Mouse (Mus musculus): ENCODE data around the gene Mrpl49. TPM values are rescaled to one million over a fixed set of nuclear protein-coding genes. Genes with fewer than 3 reads are reported as not detected.

Gene Mrpl49
- polyA plus RNA-seq, 1 experiment from 2014 or later, result 96.6 TPM

DNA sequence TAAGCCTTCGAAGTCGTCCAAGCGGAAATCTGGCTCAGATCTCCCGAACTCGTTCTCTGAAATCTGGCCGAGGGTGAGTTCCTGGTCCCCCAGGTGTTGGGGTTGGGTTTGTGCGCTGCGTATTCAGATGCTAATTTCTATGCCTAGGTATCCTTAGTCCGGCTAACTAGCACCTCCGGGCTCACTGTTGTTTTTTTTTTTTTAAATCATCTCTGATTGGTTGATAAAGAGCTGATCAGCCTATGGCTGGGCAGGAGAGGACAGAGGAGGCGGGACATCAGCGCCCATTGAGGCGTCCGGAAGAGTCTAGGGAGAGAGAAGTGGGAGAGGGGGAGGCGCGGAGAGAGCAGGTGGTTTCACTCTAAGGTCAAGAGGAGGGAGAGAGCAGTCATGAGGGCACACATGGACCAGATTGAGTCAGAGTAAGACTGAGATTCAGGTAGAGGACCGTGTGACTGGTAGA is 27.9 kb upstream of the Mrpl49 start:
- Histone ChIP-seq H3K27me3 (ENCODE audit: control insufficient read depth, insufficient read depth, low read length) (no peaks in the 10 kb centered on the region), H3K4me1 (ENCODE audit: control insufficient read depth, insufficient read depth, low read length) (no peaks in the 10 kb centered on the region), H3K27ac (replicated peaks; ENCODE audit: low read depth, low read length) (no peak overlapping the region), H3K4me2 (ENCODE audit: low read depth, low read length) (peak overlapping the region; percentile 80), H3K36me3 (replicated peaks; ENCODE audit: control insufficient read depth, insufficient read depth, low read depth, low read length) (peaks cover 6% of the 10 kb centered on the region), H3K4me3 (ENCODE audit: low read depth, low read length) (peak overlapping the region; percentile 77), H3K9ac (replicated peaks; ENCODE audit: low read length) (peak overlapping the region; percentile 74), H3K9me3 (replicated peaks; ENCODE audit: control insufficient read depth, low read length) (no peaks in the 10 kb centered on the region)
- DNase-seq (ENCODE audit: low spot score) (peak; percentile 81), ATAC-seq (replicated peaks; ENCODE audit: insufficient number of reproducible peaks, low FRiP score, low TSS enrichment, low read depth) (peak; percentile 25; the same call in 1 of the 2 replicates)
- WGBS, result under 1% methylated on average over 17 of the region's 17 CpGs

DNA sequence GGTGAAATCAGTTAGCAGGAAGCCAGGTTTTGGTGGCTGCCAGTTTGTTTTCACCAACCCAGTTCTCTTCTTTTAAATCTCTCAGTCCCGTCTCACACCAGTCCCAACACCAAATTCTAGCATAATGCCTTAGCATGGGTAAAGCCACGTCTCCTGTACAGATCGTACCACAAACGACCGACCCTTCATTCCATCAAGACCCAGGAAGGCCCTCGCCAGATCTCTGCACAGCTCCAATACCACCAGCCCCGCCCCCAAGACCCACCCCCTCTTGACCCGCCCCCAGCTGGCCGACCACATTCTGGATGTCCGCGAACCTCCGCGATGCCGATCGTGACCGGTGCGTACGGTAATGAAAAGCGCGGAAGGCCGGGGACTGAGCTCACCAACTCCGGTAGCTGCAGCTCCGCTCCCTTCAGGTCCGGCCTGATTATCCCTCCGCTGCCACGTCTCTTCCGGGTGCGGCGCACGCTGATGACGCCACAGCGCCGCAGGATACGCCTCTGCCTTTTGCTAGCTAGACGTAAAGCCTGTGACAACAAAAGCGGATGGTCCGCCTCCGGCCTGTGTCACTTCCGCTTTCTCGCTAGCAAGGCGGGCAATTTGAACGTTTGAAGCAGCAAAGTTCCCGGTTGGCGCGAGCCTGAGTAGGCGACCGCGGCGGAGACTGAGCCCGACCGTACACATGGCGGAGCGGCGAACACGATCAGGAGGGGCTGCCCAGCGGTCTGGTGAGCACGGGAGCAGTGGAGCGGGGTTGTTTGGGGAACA is 27.1 kb upstream of the Mrpl49 start, which contains the start of the genes Zfpl1 and Cdca5:
Zfpl1 (minus strand) TSS at position 479 of the 771 bp plus-strand sequence.
Cdca5 (plus strand) TSS at position 506 of the 771 bp plus-strand sequence.
- peak; percentile 99 for DNase-seq (ENCODE audit: low spot score)
- no peaks in the 10 kb centered on the region for H3K9me3 ChIP-seq (replicated peaks; ENCODE audit: control insufficient read depth, low read length)
- H3K36me3 ChIP-seq (replicated peaks; ENCODE audit: control insufficient read depth, insufficient read depth, low read depth, low read length), result peaks cover 6% of the 10 kb centered on the region
- H3K4me3 ChIP-seq (ENCODE audit: low read depth, low read length), result peak within 1 kb of the TSS; percentile 77
- under 1% methylated on average over 58 of the region's 58 CpGs for WGBS
- peak; percentile 84 for ATAC-seq (replicated peaks; ENCODE audit: insufficient number of reproducible peaks, low FRiP score, low TSS enrichment, low read depth)
- peak within 1 kb of the TSS; percentile 74 for H3K9ac ChIP-seq (replicated peaks; ENCODE audit: low read length)
- H3K27ac ChIP-seq (replicated peaks; ENCODE audit: low read depth, low read length), result no peak within 1 kb of the TSS
- H3K27me3 ChIP-seq (ENCODE audit: control insufficient read depth, insufficient read depth, low read length), result no peaks in the 10 kb centered on the region
- no peaks in the 10 kb centered on the region for H3K4me1 ChIP-seq (ENCODE audit: control insufficient read depth, insufficient read depth, low read length)
- H3K4me2 ChIP-seq (ENCODE audit: low read depth, low read length), result peak within 1 kb of the TSS; percentile 80

DNA sequence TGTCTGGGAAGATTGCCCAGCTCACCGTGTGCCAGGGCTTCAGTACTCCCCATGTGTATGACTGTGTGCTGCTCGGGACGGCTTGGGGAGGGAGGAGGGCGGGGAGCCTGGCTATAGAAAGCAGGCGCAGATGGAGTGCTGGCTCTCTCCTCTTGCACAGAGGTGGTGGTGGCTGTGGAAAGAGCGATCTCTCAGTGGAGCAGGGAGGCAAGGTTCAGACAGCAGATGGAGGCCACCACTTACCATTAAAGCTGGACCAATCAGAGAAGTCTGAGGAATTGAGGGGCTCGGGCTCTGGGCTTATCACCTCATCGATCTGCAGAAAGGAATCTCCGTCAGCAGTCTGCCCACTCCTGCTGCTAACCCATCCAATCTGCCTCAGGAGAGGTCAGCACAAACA is 24.6 kb upstream of the Mrpl49 start, which contains the start of gene Gm28374:
Gm28374 (minus strand) TSS at position 101 of the 400 bp plus-strand sequence.
- DNase-seq (ENCODE audit: low spot score) (no peak), ATAC-seq (replicated peaks; ENCODE audit: insufficient number of reproducible peaks, low FRiP score, low TSS enrichment, low read depth) (no peak)
- Histone ChIP-seq H3K9ac (replicated peaks; ENCODE audit: low read length) (no peak within 1 kb of the TSS), H3K4me3 (ENCODE audit: low read depth, low read length) (no peak within 1 kb of the TSS), H3K4me2 (ENCODE audit: low read depth, low read length) (no peak within 1 kb of the TSS), H3K9me3 (replicated peaks; ENCODE audit: control insufficient read depth, low read length) (no peaks in the 10 kb centered on the region), H3K27ac (replicated peaks; ENCODE audit: low read depth, low read length) (no peak within 1 kb of the TSS), H3K4me1 (ENCODE audit: control insufficient read depth, insufficient read depth, low read length) (no peaks in the 10 kb centered on the region), H3K27me3 (ENCODE audit: control insufficient read depth, insufficient read depth, low read length) (no peaks in the 10 kb centered on the region), H3K36me3 (replicated peaks; ENCODE audit: control insufficient read depth, insufficient read depth, low read depth, low read length) (peaks cover 4% of the 10 kb centered on the region)
- WGBS, result 87% methylated on average over 9 of the region's 9 CpGs

DNA sequence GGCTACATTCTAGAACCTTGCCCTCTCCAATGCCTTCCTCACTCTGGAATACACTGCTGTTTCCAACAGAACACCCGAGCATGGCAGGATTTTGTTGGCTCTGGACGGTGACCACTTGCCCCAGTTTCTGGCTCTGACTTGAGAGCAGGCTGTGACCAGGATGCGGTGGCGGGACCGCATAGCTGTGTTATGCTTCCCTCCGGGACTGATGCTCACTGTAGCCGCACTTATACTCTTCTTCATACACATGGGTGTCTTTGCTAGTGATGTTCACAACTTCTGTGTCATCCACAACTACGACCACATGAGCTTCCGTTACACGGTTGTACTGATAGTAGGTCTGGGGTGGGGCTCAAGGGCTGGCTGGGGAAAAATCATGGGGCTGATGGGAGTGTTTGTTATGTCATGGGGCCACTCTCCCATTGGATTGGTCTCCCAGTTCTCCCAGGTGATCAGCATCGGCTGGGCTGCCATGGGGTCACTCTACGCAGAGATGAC is 22.4 kb upstream of the Mrpl49 start, which contains the start of gene Tmem262:
Tmem262 (plus strand) TSS at position 51 of the 498 bp plus-strand sequence.
- H3K36me3 ChIP-seq (replicated peaks; ENCODE audit: control insufficient read depth, insufficient read depth, low read depth, low read length), result peaks cover 3% of the 10 kb centered on the region; the same call in 1 of the 2 replicates

DNA sequence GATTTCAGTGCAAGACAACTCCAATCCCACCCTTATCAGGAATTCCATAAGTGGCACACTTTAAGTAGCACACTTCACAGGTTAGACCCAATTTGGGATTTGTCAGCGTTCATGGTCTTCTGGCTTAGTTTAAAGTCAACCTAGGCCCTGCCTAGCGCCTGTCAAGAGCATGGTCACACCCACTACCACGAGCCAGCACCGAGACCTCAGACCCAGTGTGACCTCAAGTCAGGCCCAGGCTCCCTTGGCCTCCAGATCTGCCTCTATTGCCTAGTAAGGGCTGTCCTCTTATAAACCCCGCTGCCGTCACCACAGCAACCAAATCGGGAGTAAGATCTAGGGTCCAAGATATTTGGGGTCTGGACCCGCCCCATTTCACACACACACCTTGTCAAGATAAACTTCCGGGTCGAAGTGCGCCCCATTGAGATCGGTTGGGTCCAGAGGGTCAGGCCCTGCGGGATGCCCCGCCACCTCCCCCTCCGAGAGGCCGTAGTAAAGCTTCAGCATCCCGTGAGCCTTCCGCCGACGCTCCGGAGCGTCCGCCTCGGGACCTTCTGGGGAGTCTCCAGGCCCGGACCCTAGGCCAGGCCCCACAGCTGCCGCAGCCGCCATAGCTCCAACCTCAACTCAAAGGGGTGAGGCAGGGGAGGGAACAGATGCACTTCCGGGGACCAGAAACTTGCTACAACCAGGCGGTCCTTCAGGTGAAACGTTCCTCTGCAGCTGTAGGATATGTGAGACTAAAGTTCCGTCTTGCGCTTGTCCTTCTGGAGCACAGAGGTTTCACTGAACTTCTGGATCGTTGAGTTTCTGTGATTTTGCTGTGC is 19.2 kb upstream of the Mrpl49 start, which contains the start of gene Vps51:
Vps51 (minus strand) TSS at position 668 of the 830 bp plus-strand sequence.
- no peaks in the 10 kb centered on the region for H3K9me3 ChIP-seq (replicated peaks; ENCODE audit: control insufficient read depth, low read length)
- no peaks in the 10 kb centered on the region for H3K4me1 ChIP-seq (ENCODE audit: control insufficient read depth, insufficient read depth, low read length)
- peak within 1 kb of the TSS; percentile 77 for H3K4me2 ChIP-seq (ENCODE audit: low read depth, low read length)
- no peaks in the 10 kb centered on the region; the same call in 1 of the 2 replicates for H3K36me3 ChIP-seq (replicated peaks; ENCODE audit: control insufficient read depth, insufficient read depth, low read depth, low read length)
- DNase-seq (ENCODE audit: low spot score) (peak; percentile 93), ATAC-seq (replicated peaks; ENCODE audit: insufficient number of reproducible peaks, low FRiP score, low TSS enrichment, low read depth) (peak; percentile 71)
- H3K27ac ChIP-seq (replicated peaks; ENCODE audit: low read depth, low read length), result peak within 1 kb of the TSS; percentile 53; the same call in 1 of the 2 replicates
- peak within 1 kb of the TSS; percentile 86 for H3K9ac ChIP-seq (replicated peaks; ENCODE audit: low read length)
- no peaks in the 10 kb centered on the region for H3K27me3 ChIP-seq (ENCODE audit: control insufficient read depth, insufficient read depth, low read length)
- peak within 1 kb of the TSS; percentile 72 for H3K4me3 ChIP-seq (ENCODE audit: low read depth, low read length)
- under 1% methylated on average over 33 of the region's 33 CpGs for WGBS

More for the DNA sequence above, 22.4 kb upstream of the Mrpl49 start, which contains the start of gene Tmem262:
- Histone ChIP-seq H3K9ac (replicated peaks; ENCODE audit: low read length) (no peak within 1 kb of the TSS; the same call in 1 of the 2 replicates), H3K4me2 (ENCODE audit: low read depth, low read length) (no peak within 1 kb of the TSS; the same call in 1 of the 2 replicates), H3K27me3 (ENCODE audit: control insufficient read depth, insufficient read depth, low read length) (no peaks in the 10 kb centered on the region), H3K4me1 (ENCODE audit: control insufficient read depth, insufficient read depth, low read length) (no peaks in the 10 kb centered on the region), H3K27ac (replicated peaks; ENCODE audit: low read depth, low read length) (no peak within 1 kb of the TSS), H3K9me3 (replicated peaks; ENCODE audit: control insufficient read depth, low read length) (no peaks in the 10 kb centered on the region), H3K4me3 (ENCODE audit: low read depth, low read length) (no peak within 1 kb of the TSS)
- 92% methylated on average over 12 of the region's 12 CpGs for WGBS
- DNase-seq (ENCODE audit: low spot score) (no peak), ATAC-seq (replicated peaks; ENCODE audit: insufficient number of reproducible peaks, low FRiP score, low TSS enrichment, low read depth) (no peak)

GRCm38 (mm10) chr19:6073889-6074288 is 16.3 kb upstream of the Mrpl49 start:
- Histone ChIP-seq H3K4me3 (ENCODE audit: low read depth, low read length) (no peak overlapping the region), H3K27me3 (ENCODE audit: control insufficient read depth, insufficient read depth, low read length) (no peaks in the 10 kb centered on the region), H3K9ac (replicated peaks; ENCODE audit: low read length) (no peak overlapping the region), H3K4me2 (ENCODE audit: low read depth, low read length) (no peak overlapping the region), H3K4me1 (ENCODE audit: control insufficient read depth, insufficient read depth, low read length) (no peaks in the 10 kb centered on the region; the same call in 1 of the 2 replicates), H3K36me3 (replicated peaks; ENCODE audit: control insufficient read depth, insufficient read depth, low read depth, low read length) (no peaks in the 10 kb centered on the region; the same call in none of the 2 replicates), H3K9me3 (replicated peaks; ENCODE audit: control insufficient read depth, low read length) (no peaks in the 10 kb centered on the region), H3K27ac (replicated peaks; ENCODE audit: low read depth, low read length) (no peak overlapping the region)
- DNase-seq (ENCODE audit: low spot score), result no peak
- 91% methylated on average over 5 of the region's 5 CpGs for WGBS
- ATAC-seq (replicated peaks; ENCODE audit: insufficient number of reproducible peaks, low FRiP score, low TSS enrichment, low read depth), result no peak

DNA sequence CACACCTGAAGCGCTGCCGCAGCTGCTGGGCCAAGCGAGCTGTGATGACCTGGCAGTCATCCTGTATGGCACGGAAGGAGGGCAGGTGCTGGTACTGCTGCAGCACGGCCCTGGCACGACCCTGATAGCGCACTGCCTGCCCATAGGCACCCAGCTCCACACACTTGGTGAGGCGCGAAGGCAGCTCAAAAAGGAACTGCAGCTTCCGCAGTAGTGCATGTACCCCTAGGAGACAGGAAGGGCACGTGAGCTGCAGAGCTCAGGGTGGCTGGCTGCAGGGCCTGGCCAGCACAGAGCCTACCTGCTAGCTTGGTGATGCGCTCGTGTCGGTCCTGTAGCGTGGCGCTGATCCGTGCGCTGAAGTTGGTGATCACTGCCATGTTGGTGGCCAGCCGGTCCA is 13.7 kb upstream of the Mrpl49 start:
- no peak for DNase-seq (ENCODE audit: low spot score)
- Histone ChIP-seq H3K9me3 (replicated peaks; ENCODE audit: control insufficient read depth, low read length) (no peaks in the 10 kb centered on the region), H3K4me1 (ENCODE audit: control insufficient read depth, insufficient read depth, low read length) (peaks cover 2% of the 10 kb centered on the region), H3K27me3 (ENCODE audit: control insufficient read depth, insufficient read depth, low read length) (no peaks in the 10 kb centered on the region), H3K9ac (replicated peaks; ENCODE audit: low read length) (no peak overlapping the region), H3K4me3 (ENCODE audit: low read depth, low read length) (no peak overlapping the region), H3K4me2 (ENCODE audit: low read depth, low read length) (no peak overlapping the region), H3K36me3 (replicated peaks; ENCODE audit: control insufficient read depth, insufficient read depth, low read depth, low read length) (no peaks in the 10 kb centered on the region; the same call in none of the 2 replicates), H3K27ac (replicated peaks; ENCODE audit: low read depth, low read length) (no peak overlapping the region)
- 93% methylated on average over 19 of the region's 19 CpGs for WGBS
- ATAC-seq (replicated peaks; ENCODE audit: insufficient number of reproducible peaks, low FRiP score, low TSS enrichment, low read depth), result no peak

Data from embryonic facial prominence, embryonic 11.5 days (tissue).